Comparison of ENCODE assay signal across 8 mouse cellular contexts in genomic region chr4:84637641-84638040, GRCm38 (mm10). TPM values are rescaled to one million over a fixed set of nuclear protein-coding genes. Genes with fewer than 3 reads are reported as not detected.
DNase-seq lines count a peak whose midpoint lies in the region; ATAC-seq and TF ChIP-seq lines count a peak whose summit lies in the region.

No protein-coding gene starts in this region.

- TF ChIP-seq CTCF in intestine, postnatal 0 days (IDR thresholded peaks at IDR 0.05; ENCODE audit: low read depth): no peak

- H3K36me3 ChIP-seq in forebrain, embryonic 10.5 days (replicated peaks): no peaks in the 10 kb centered on the region
- no peaks in the 10 kb centered on the region for H3K36me3 ChIP-seq in intestine, postnatal 0 days (ENCODE audit: control insufficient read depth, insufficient read depth)
- H3K36me3 ChIP-seq in liver, embryonic 16.5 days (ENCODE audit: control insufficient read depth, insufficient read depth): no peaks in the 10 kb centered on the region
- no peaks in the 10 kb centered on the region for H3K36me3 ChIP-seq in stomach, embryonic 16.5 days (ENCODE audit: control insufficient read depth, insufficient read depth, low read length)

- H3K27me3 ChIP-seq in forebrain, embryonic 10.5 days (ENCODE audit: poor library complexity, severe bottlenecking): peaks cover 90% of the 10 kb centered on the region
- H3K27me3 ChIP-seq in intestine, postnatal 0 days (replicated peaks; ENCODE audit: control insufficient read depth, insufficient read depth, low read length): no peaks in the 10 kb centered on the region
- no peaks in the 10 kb centered on the region for H3K27me3 ChIP-seq in liver, embryonic 16.5 days (ENCODE audit: control insufficient read depth, insufficient read depth, low read depth, low read length)
- H3K27me3 ChIP-seq in stomach, embryonic 16.5 days (ENCODE audit: control insufficient read depth, insufficient read depth, low read length): no peaks in the 10 kb centered on the region

- WGBS in forebrain, embryonic 10.5 days: 2% methylated on average over 10 of the region's 10 CpGs
- 4% methylated on average over 10 of the region's 10 CpGs for WGBS in intestine, postnatal 0 days
- WGBS in liver, embryonic 16.5 days (ENCODE audit: insufficient replicate concordance): 14% methylated on average over 10 of the region's 10 CpGs
- 4% methylated on average over 10 of the region's 10 CpGs for WGBS in stomach, embryonic 16.5 days

- peak; percentile 33 for DNase-seq in adrenal gland, postnatal 10 days
- no peak for DNase-seq in adrenal gland, adult 2 months
- DNase-seq in forebrain, embryonic 10.5 days (ENCODE audit: extremely low spot score, low spot score): peak; percentile 65
- no peak for DNase-seq in testis, postnatal 14 days (ENCODE audit: low spot score)
- no peak for DNase-seq in natural killer cell, adult 2 months (ENCODE audit: low spot score in 2 of 2)

- no peak for ATAC-seq in intestine, postnatal 0 days
- ATAC-seq in liver, embryonic 16.5 days (ENCODE audit: low read depth): no peak
- peak; percentile 70 for ATAC-seq in stomach, embryonic 16.5 days (ENCODE audit: insufficient read depth, low FRiP score)

- H3K4me3 ChIP-seq in forebrain, embryonic 10.5 days: peak overlapping the region; percentile 35
- no peak overlapping the region for H3K4me3 ChIP-seq in intestine, postnatal 0 days (ENCODE audit: low read depth, low read length)
- no peak overlapping the region; the same call in 1 of the 2 replicates for H3K4me3 ChIP-seq in liver, embryonic 16.5 days (ENCODE audit: low read depth, low read length)
- H3K4me3 ChIP-seq in stomach, embryonic 16.5 days (replicated peaks; ENCODE audit: low read length): 0 out of 2 replicates have a peak overlapping the region, but pooled peaks have one; percentile 9

- H3K9me3 ChIP-seq in forebrain, embryonic 10.5 days: no peaks in the 10 kb centered on the region
- no peaks in the 10 kb centered on the region for H3K9me3 ChIP-seq in intestine, postnatal 0 days (ENCODE audit: control insufficient read depth)
- H3K9me3 ChIP-seq in liver, embryonic 16.5 days (replicated peaks; ENCODE audit: control insufficient read depth, low read length): no peaks in the 10 kb centered on the region
- H3K9me3 ChIP-seq in stomach, embryonic 16.5 days (replicated peaks; ENCODE audit: control insufficient read depth, low read length): no peaks in the 10 kb centered on the region

- peak overlapping the region; percentile 73 for H3K27ac ChIP-seq in forebrain, embryonic 10.5 days
- H3K27ac ChIP-seq in intestine, postnatal 0 days (ENCODE audit: low read depth, low read length): no peak overlapping the region
- no peak overlapping the region for H3K27ac ChIP-seq in liver, embryonic 16.5 days (ENCODE audit: low read length)
- H3K27ac ChIP-seq in stomach, embryonic 16.5 days (ENCODE audit: low read length): peak overlapping the region; percentile 80

- H3K4me1 ChIP-seq in forebrain, embryonic 10.5 days: peaks cover 57% of the 10 kb centered on the region
- no peaks in the 10 kb centered on the region for H3K4me1 ChIP-seq in intestine, postnatal 0 days (replicated peaks; ENCODE audit: control insufficient read depth, insufficient read depth, low read length)
- H3K4me1 ChIP-seq in liver, embryonic 16.5 days (ENCODE audit: control insufficient read depth, low read depth, low read length): no peaks in the 10 kb centered on the region
- peaks cover 42% of the 10 kb centered on the region for H3K4me1 ChIP-seq in stomach, embryonic 16.5 days (ENCODE audit: control insufficient read depth, insufficient read depth, low read length)

- H3K4me2 ChIP-seq in intestine, postnatal 0 days (replicated peaks; ENCODE audit: low read depth): peak overlapping the region; percentile 32
- H3K4me2 ChIP-seq in liver, embryonic 16.5 days (ENCODE audit: low read depth, low read length): peak overlapping the region; percentile 36
- H3K4me2 ChIP-seq in stomach, embryonic 16.5 days (ENCODE audit: low read depth, low read length): peak overlapping the region; percentile 30

- no peak overlapping the region for H3K9ac ChIP-seq in intestine, postnatal 0 days (ENCODE audit: low read depth, low read length)
- no peak overlapping the region for H3K9ac ChIP-seq in liver, embryonic 16.5 days (ENCODE audit: low read depth, low read length)
- 0 out of 2 replicates have a peak overlapping the region, but pooled peaks have one; percentile 33 for H3K9ac ChIP-seq in stomach, embryonic 16.5 days (ENCODE audit: low read length)

RNA-seq across cellular contexts. Expression of gene Bnc2, which starts 37.4 kb away (rescaled TPM):
- 1 to 10 TPM; 8.2 to 9.7 TPM for total RNA-seq in adrenal gland, postnatal 10 days (2021)
- total RNA-seq in adrenal gland, adult 2 months (2021): 10 to 100 TPM; 12.6 to 16.6 TPM
- 2.0 and 3.4 TPM in 2 replicates for polyA plus RNA-seq in adrenal gland, adult 2 months (2012; rRNA removed)
- 4.2 and 4.7 TPM in 2 replicates for polyA plus RNA-seq in forebrain, embryonic 10.5 days (2016; fragmentation: Nextera tagmentation; extraction: Ambion mirVana)
- 5.8 and 6.4 TPM in 2 replicates for polyA plus RNA-seq in intestine, postnatal 0 days (2015; fragmentation: Nextera tagmentation; extraction: Ambion mirVana)
- polyA plus RNA-seq in liver, embryonic 16.5 days (2015; fragmentation: Nextera tagmentation; extraction: Ambion mirVana): 0.12 and 0.33 TPM in 2 replicates
- 17.2 and 18.5 TPM in 2 replicates for polyA plus RNA-seq in stomach, embryonic 16.5 days (2015; fragmentation: Nextera tagmentation; extraction: Ambion mirVana)

Comparison
In these comparisons a context has a peak if more than half of its experiments do, and no peak if none do; other contexts are left out.
1. DNase-seq: peak in adrenal gland, postnatal 10 days (single experiment) and forebrain, embryonic 10.5 days (single experiment); none in adrenal gland, adult 2 months (single experiment), testis, postnatal 14 days (single experiment) and natural killer cell, adult 2 months (0 of 2).
2. H3K27ac ChIP-seq: peak in forebrain, embryonic 10.5 days (single experiment) and stomach, embryonic 16.5 days (single experiment); none in intestine, postnatal 0 days (single experiment) and liver, embryonic 16.5 days (single experiment).
3. H3K4me3 ChIP-seq: peak in forebrain, embryonic 10.5 days (single experiment) and stomach, embryonic 16.5 days (single experiment); none in intestine, postnatal 0 days (single experiment) and liver, embryonic 16.5 days (single experiment).
4. Peak in every context shown above with its lines, with median percentiles within 50 percentile points of each other: H3K4me2 ChIP-seq.